Mouse (Mus musculus) adrenal gland, adult (tissue): ENCODE measurements around the gene Spsb1.

Experiments used
- DNase-seq, 2 experiments: peaks; one replicate each; pipeline ENCODE4 v3.0.0; 2022 to 2023; ENCODE audit warnings: low spot score in 1 of 2; ENCODE audit not compliant: inconsistent age in 2 of 2

The Spsb1 gene

GRCm38 (mm10) chr4:149888736-149889470, 65.9 kb downstream of the Spsb1 start:
- peak in 1 of 2 experiments; percentile 36 for DNase-seq

- DNase-seq = no peak
Measured at GRCm38 (mm10) chr4:149888156-149888555, 66.7 kb downstream of the Spsb1 start.

GRCm38 (mm10) chr4:149886298-149887271, 68.3 kb downstream of the Spsb1 start:
- peak; percentile 58 to 87 for DNase-seq

- no peak for DNase-seq
Measured at GRCm38 (mm10) chr4:149883990-149884389, 70.9 kb downstream of the Spsb1 start.

- DNase-seq = no peak
Measured at GRCm38 (mm10) chr4:149882139-149882916, 72.5 kb downstream of the Spsb1 start.

- DNase-seq = no peak
Measured at GRCm38 (mm10) chr4:149880908-149881307, 73.9 kb downstream of the Spsb1 start.

GRCm38 (mm10) chr4:149879980-149880379, 74.9 kb downstream of the Spsb1 start:
- DNase-seq = no peak

- DNase-seq = peak in 1 of 2 experiments; percentile 58
Measured at GRCm38 (mm10) chr4:149878021-149878449, 76.8 kb downstream of the Spsb1 start.

GRCm38 (mm10) chr4:149877202-149877601, 77.6 kb downstream of the Spsb1 start:
- no peak for DNase-seq

- peak in 1 of 2 experiments; percentile 32 for DNase-seq
Measured at GRCm38 (mm10) chr4:149876761-149877160, 78.1 kb downstream of the Spsb1 start.

GRCm38 (mm10) chr4:149875986-149876501, 78.8 kb downstream of the Spsb1 start:
- DNase-seq = peak in 1 of 2 experiments; percentile 43

GRCm38 (mm10) chr4:149875296-149875695, 79.5 kb downstream of the Spsb1 start:
- peak; percentile 40 to 73 for DNase-seq

GRCm38 (mm10) chr4:149872236-149872635, 82.6 kb downstream of the Spsb1 start:
- no peak for DNase-seq

- DNase-seq = no peak
Measured at GRCm38 (mm10) chr4:149871582-149871981, 83.3 kb downstream of the Spsb1 start.

- DNase-seq = peak in 1 of 2 experiments; percentile 33
Measured at GRCm38 (mm10) chr4:149871014-149871413, 83.8 kb downstream of the Spsb1 start.

- peak in 1 of 2 experiments; percentile 29 for DNase-seq
Measured at GRCm38 (mm10) chr4:149870412-149870811, 84.4 kb downstream of the Spsb1 start.

- DNase-seq = peak in 1 of 2 experiments; percentile 47
Measured at GRCm38 (mm10) chr4:149868725-149869124, 86.1 kb downstream of the Spsb1 start.

GRCm38 (mm10) chr4:149868009-149868408, 86.8 kb downstream of the Spsb1 start:
- no peak for DNase-seq

- DNase-seq = no peak
Measured at GRCm38 (mm10) chr4:149867351-149867750, 87.5 kb downstream of the Spsb1 start.

GRCm38 (mm10) chr4:149864395-149864794, 90.4 kb downstream of the Spsb1 start:
- peak in 1 of 2 experiments; percentile 62 for DNase-seq
